Mouse (Mus musculus): ENCODE results near the gene Gm31571. TPM values are rescaled to one million over a fixed set of nuclear protein-coding genes. Genes with fewer than 3 reads are reported as not detected.
"Not testable (repeated sequence)": the region's sequence is repeated elsewhere in the genome, so short reads cannot be mapped to it uniquely, and the experiment has no call there.

The Gm31571 gene
- not detected for total RNA-seq (2021)

DNA sequence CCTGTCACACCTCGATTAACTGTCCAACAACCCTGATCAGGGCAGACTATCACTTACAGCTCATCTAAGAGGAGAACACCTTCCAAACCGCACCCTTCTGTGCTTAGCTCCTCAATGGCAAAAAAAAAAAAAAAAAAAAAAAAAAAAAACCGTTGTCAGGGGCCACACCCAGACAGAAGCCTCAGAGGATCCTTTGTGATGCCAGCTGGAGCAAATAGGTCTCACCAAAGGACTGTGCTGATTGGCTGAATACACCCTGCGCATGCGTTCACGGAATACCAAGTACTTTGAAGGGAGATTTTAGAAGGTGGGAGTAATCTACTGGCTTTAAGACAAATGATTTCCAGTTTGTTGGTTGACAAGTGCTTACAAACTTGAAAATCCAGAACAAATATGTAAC, at the start of gene Gm31571:
Gm31571 (minus strand) TSS at position 101 of the 400 bp plus-strand sequence.
- DNase-seq (ENCODE audit: low spot score); intact Hi-C loops (cut with DNase I): not testable (repeated sequence)

All from heart, postnatal 25 days (tissue).